Mouse (Mus musculus): ENCODE results near the gene Cct3.

- TF ChIP-seq CTCF (IDR thresholded peaks at IDR 0.05; ENCODE audit: low read depth) = no peak
- TF ChIP-seq EP300 (IDR thresholded peaks at IDR 0.05; ENCODE audit: low read depth) = no peak
These were observed 28.1 kb downstream of the Cct3 start, which contains the start of gene Glmp for GRCm38 (mm10) chr3:88324951-88325405.
